ENCODE assay signal across 9 mouse cellular contexts in the genomic region with DNA sequence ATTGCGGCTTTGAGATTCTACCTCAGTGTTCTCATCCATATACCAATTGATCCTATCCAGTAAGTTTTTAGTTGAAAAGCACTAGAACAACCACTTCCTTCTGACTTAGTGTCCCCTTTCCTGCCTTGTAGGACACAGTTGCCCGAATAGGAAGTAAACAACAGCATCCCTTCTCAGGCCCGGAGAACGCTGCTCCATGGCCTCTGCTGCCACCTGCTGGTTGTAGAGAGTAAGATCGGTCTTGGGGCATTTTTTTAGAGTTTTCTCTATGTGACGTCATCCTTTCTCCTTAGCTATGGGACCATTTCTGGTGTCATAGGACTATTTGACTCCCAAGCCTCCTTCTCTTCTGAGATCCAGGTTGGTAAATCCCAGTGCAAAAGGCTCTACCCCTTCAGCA. TPM values are rescaled to one million over a fixed set of nuclear protein-coding genes. Genes with fewer than 3 reads are reported as not detected.
A peak's percentile ranks its signal among the peaks of the same experiment; 100 is the strongest.
DNase-seq lines count a peak whose midpoint lies in the region; ATAC-seq and TF ChIP-seq lines count a peak whose summit lies in the region.
"Had no signal": no experiment of that assay in that cellular context is flagged by ENCODE, and none has a peak within 500 bp of the region (broad histone marks: within the 10 kb centered on the region; RNA-seq: fewer than 3 reads in every experiment).

No protein-coding gene starts in this region.

- WGBS in kidney, embryonic 14.5 days = 14% methylated on average over 6 of the region's 6 CpGs
- WGBS in limb, embryonic 14.5 days = 13% methylated on average over 6 of the region's 6 CpGs
- WGBS in neural tube, embryonic 14.5 days = 11% methylated on average over 6 of the region's 6 CpGs

- 0 out of 2 replicates have a peak, but pooled peaks cover 6% of the 10 kb centered on the region for H3K4me1 ChIP-seq in kidney, embryonic 14.5 days (ENCODE audit: control insufficient read depth, insufficient read depth, low read length)
- H3K4me1 ChIP-seq in limb, embryonic 14.5 days (ENCODE audit: control insufficient read depth, insufficient read depth, low read length) = peaks cover 6% of the 10 kb centered on the region; the same call in 1 of the 2 replicates
- peaks cover 13% of the 10 kb centered on the region; the same call in 1 of the 2 replicates for H3K4me1 ChIP-seq in neural tube, embryonic 14.5 days (ENCODE audit: control insufficient read depth, insufficient read depth, low read length)

- no peak for TF ChIP-seq POLR2A in limb, embryonic 14.5 days (IDR thresholded peaks at IDR 0.05; ENCODE audit: borderline replicate concordance, extremely low read depth, insufficient read depth, insufficient read length)

- DNase-seq in A20 (ENCODE audit: low read depth, low spot score) = peak; percentile 85
- DNase-seq in T-cell, adult 2 months (ENCODE audit: low spot score) = peak; percentile 75
- DNase-seq in cerebellum, postnatal 14 days = peak; percentile 88 to 91
- peak; percentile 78 for DNase-seq in gastrocnemius, postnatal 14 days
- peak; percentile 81 for DNase-seq in limb, embryonic 14.5 days (ENCODE audit: low spot score)
- peak; percentile 53 to 60 for DNase-seq in thymus, adult 18-20 months

- no peaks in the 10 kb centered on the region for H3K9me3 ChIP-seq in kidney, embryonic 14.5 days (ENCODE audit: control insufficient read depth, low read length)
- H3K9me3 ChIP-seq in limb, embryonic 14.5 days (ENCODE audit: control insufficient read depth, low read length) = no peaks in the 10 kb centered on the region
- no peaks in the 10 kb centered on the region for H3K9me3 ChIP-seq in neural tube, embryonic 14.5 days (ENCODE audit: control insufficient read depth, low read length)
- H3K9me3 ChIP-seq: heart, embryonic 15.5 days had no signal

- no peak overlapping the region for H3K4me3 ChIP-seq in kidney, embryonic 14.5 days (ENCODE audit: low read length)
- no peak overlapping the region for H3K4me3 ChIP-seq in limb, embryonic 14.5 days (replicated peaks; ENCODE audit: low read length)
- H3K4me3 ChIP-seq in neural tube, embryonic 14.5 days (ENCODE audit: low read depth, low read length) = no peak overlapping the region
- H3K4me3 ChIP-seq: heart, embryonic 15.5 days had no signal

- H3K27ac ChIP-seq in kidney, embryonic 14.5 days (ENCODE audit: low read depth, low read length) = no peak overlapping the region
- no peak overlapping the region for H3K27ac ChIP-seq in limb, embryonic 14.5 days (replicated peaks; ENCODE audit: low read depth, low read length)
- H3K27ac ChIP-seq in neural tube, embryonic 14.5 days (ENCODE audit: low read depth, low read length) = no peak overlapping the region
- H3K27ac ChIP-seq: heart, embryonic 15.5 days had no signal

- no peak overlapping the region for H3K4me2 ChIP-seq in kidney, embryonic 14.5 days (replicated peaks; ENCODE audit: low read depth, low read length)
- H3K4me2 ChIP-seq in limb, embryonic 14.5 days (replicated peaks; ENCODE audit: low read depth, low read length, severe bottlenecking) = no peak overlapping the region
- no peak overlapping the region for H3K4me2 ChIP-seq in neural tube, embryonic 14.5 days (ENCODE audit: low read depth, low read length)
- H3K4me2 ChIP-seq: heart, embryonic 15.5 days had no signal

- H3K9ac ChIP-seq in kidney, embryonic 14.5 days (ENCODE audit: low read depth, low read length) = no peak overlapping the region
- no peak overlapping the region for H3K9ac ChIP-seq in limb, embryonic 14.5 days (ENCODE audit: low read depth, low read length, severe bottlenecking)
- no peak overlapping the region for H3K9ac ChIP-seq in neural tube, embryonic 14.5 days (replicated peaks; ENCODE audit: low read depth, low read length)
- H3K9ac ChIP-seq: heart, embryonic 15.5 days had no signal

- H3K27me3 ChIP-seq in kidney, embryonic 14.5 days (ENCODE audit: control insufficient read depth, insufficient read depth, low read length) = peaks cover 4% of the 10 kb centered on the region; the same call in 1 of the 2 replicates
- H3K27me3 ChIP-seq in limb, embryonic 14.5 days (ENCODE audit: control insufficient read depth, insufficient read depth, low read length) = no peaks in the 10 kb centered on the region
- no peaks in the 10 kb centered on the region for H3K27me3 ChIP-seq in neural tube, embryonic 14.5 days (ENCODE audit: control insufficient read depth, insufficient read depth, low read length)

- intact Hi-C loops in gastrocnemius, postnatal 14 days (cut with DNase I; ENCODE audit: low total_unique reads) = loop anchor here (1.0 to 5.0 kb wide), 3 partner anchors 34 to 197 kb away; no protein-coding TSS in a partner anchor

- H3K36me3 ChIP-seq in kidney, embryonic 14.5 days (ENCODE audit: control insufficient read depth, insufficient read depth, low read length) = no peaks in the 10 kb centered on the region
- no peaks in the 10 kb centered on the region for H3K36me3 ChIP-seq in limb, embryonic 14.5 days (ENCODE audit: control insufficient read depth, insufficient read depth, low read length)
- H3K36me3 ChIP-seq in neural tube, embryonic 14.5 days (ENCODE audit: control insufficient read depth, insufficient read depth, low read length) = no peaks in the 10 kb centered on the region
- H3K36me3 ChIP-seq: heart, embryonic 15.5 days had no signal

- peak; percentile 28; the same call in 1 of the 2 replicates for ATAC-seq in kidney, embryonic 14.5 days (ENCODE audit: low FRiP score, low TSS enrichment)
- 0 out of 2 replicates have a peak, but pooled peaks have one; percentile 34 for ATAC-seq in limb, embryonic 14.5 days (ENCODE audit: low FRiP score, low read depth)
- 0 out of 2 replicates have a peak, but pooled peaks have one; percentile 10 for ATAC-seq in neural tube, embryonic 14.5 days (ENCODE audit: low read depth)

RNA-seq across cellular contexts. Expression of gene Cdk18, which starts 16.3 kb away (rescaled TPM):
- total RNA-seq in gastrocnemius, postnatal 14 days (2021) = 1 to 10 TPM in 1 of 2 experiments, under 1 TPM in 1; 0.92 to 1.6 TPM
- 6.3 and 6.5 TPM in 2 replicates for polyA plus RNA-seq in kidney, embryonic 14.5 days (2014; fragmentation: Nextera tagmentation; extraction: Ambion mirVana)
- polyA plus RNA-seq in limb, embryonic 14.5 days (2012; rRNA removed) = 8.5 and 9.2 TPM in 2 replicates
- 2.5 and 3.7 TPM in 2 replicates for polyA plus RNA-seq in limb, embryonic 14.5 days (2014; fragmentation: Nextera tagmentation; extraction: Ambion mirVana)
- polyA plus RNA-seq in neural tube, embryonic 14.5 days (2014; fragmentation: Nextera tagmentation; extraction: Ambion mirVana) = 0.36 and 0.42 TPM in 2 replicates

RNA-seq across cellular contexts. Expression of gene Lemd1, which starts 35.5 kb away (rescaled TPM):
- total RNA-seq in gastrocnemius, postnatal 14 days (2021) = not detected
- 0.37 TPM in 1 of 2 replicates, not detected in the other for polyA plus RNA-seq in kidney, embryonic 14.5 days (2014; fragmentation: Nextera tagmentation; extraction: Ambion mirVana)
- polyA plus RNA-seq in limb, embryonic 14.5 days (2012; rRNA removed) = 0.94 and 1.3 TPM in 2 replicates
- 0.72 and 0.91 TPM in 2 replicates for polyA plus RNA-seq in limb, embryonic 14.5 days (2014; fragmentation: Nextera tagmentation; extraction: Ambion mirVana)
- 21.0 and 25.3 TPM in 2 replicates for polyA plus RNA-seq in neural tube, embryonic 14.5 days (2014; fragmentation: Nextera tagmentation; extraction: Ambion mirVana)
- polyA plus RNA-seq: heart, embryonic 15.5 days had no signal

RNA-seq across cellular contexts. Expression of gene AC124108.1, which starts 35.5 kb away (rescaled TPM):
- not detected for total RNA-seq in gastrocnemius, postnatal 14 days (2021)
- polyA plus RNA-seq in kidney, embryonic 14.5 days (2014; fragmentation: Nextera tagmentation; extraction: Ambion mirVana) = 0.05 and 0.09 TPM in 2 replicates
- 0.80 and 0.81 TPM in 2 replicates for polyA plus RNA-seq in limb, embryonic 14.5 days (2012; rRNA removed)
- polyA plus RNA-seq in limb, embryonic 14.5 days (2014; fragmentation: Nextera tagmentation; extraction: Ambion mirVana) = 0.14 and 0.17 TPM in 2 replicates
- polyA plus RNA-seq in neural tube, embryonic 14.5 days (2014; fragmentation: Nextera tagmentation; extraction: Ambion mirVana) = 3.6 and 3.8 TPM in 2 replicates
- polyA plus RNA-seq: heart, embryonic 15.5 days had no signal
